ENCODE assay signal across 9 mouse cellular contexts in genomic region chr8:73007489-73007888, GRCm38 (mm10).
DNase-seq lines count a peak whose midpoint lies in the region; ATAC-seq and TF ChIP-seq lines count a peak whose summit lies in the region.
"Had no signal": no experiment of that assay in that cellular context is flagged by ENCODE, and none has a peak within 500 bp of the region (broad histone marks: within the 10 kb centered on the region; RNA-seq: fewer than 3 reads in every experiment).

No protein-coding gene starts in this region.

- H3K9me3 ChIP-seq in neural tube, embryonic 12.5 days, result no peaks in the 10 kb centered on the region
- H3K9me3 ChIP-seq in liver, embryonic 14.5 days (ENCODE audit: control insufficient read depth, low read length), result no peaks in the 10 kb centered on the region
- H3K9me3 ChIP-seq: embryonic facial prominence, embryonic 13.5 days had no signal

- H3K4me2 ChIP-seq in neural tube, embryonic 12.5 days (replicated peaks), result no peak overlapping the region
- no peak overlapping the region for H3K4me2 ChIP-seq in liver, embryonic 14.5 days (ENCODE audit: low read depth)
- H3K4me2 ChIP-seq: embryonic facial prominence, embryonic 13.5 days had no signal

- H3K27ac ChIP-seq in neural tube, embryonic 12.5 days, result no peak overlapping the region
- no peak overlapping the region for H3K27ac ChIP-seq in liver, embryonic 14.5 days
- H3K27ac ChIP-seq: embryonic facial prominence, embryonic 13.5 days had no signal

- H3K36me3 ChIP-seq in neural tube, embryonic 12.5 days, result no peaks in the 10 kb centered on the region
- no peaks in the 10 kb centered on the region for H3K36me3 ChIP-seq in liver, embryonic 14.5 days (replicated peaks; ENCODE audit: control insufficient read depth, insufficient read depth, low read depth)
- H3K36me3 ChIP-seq: embryonic facial prominence, embryonic 13.5 days had no signal

- H3K27me3 ChIP-seq in neural tube, embryonic 12.5 days (replicated peaks), result no peaks in the 10 kb centered on the region
- no peaks in the 10 kb centered on the region for H3K27me3 ChIP-seq in liver, embryonic 14.5 days (ENCODE audit: control insufficient read depth, insufficient read depth, low read length)
- H3K27me3 ChIP-seq: embryonic facial prominence, embryonic 13.5 days had no signal

- no peak overlapping the region for H3K4me3 ChIP-seq in neural tube, embryonic 12.5 days
- no peak overlapping the region for H3K4me3 ChIP-seq in liver, embryonic 14.5 days (ENCODE audit: insufficient read depth in 1 of 2, low read depth in 2 of 2, low read length in 2 of 2)
- no peak overlapping the region for H3K4me3 ChIP-seq in lung, adult 2 months (replicated peaks; ENCODE audit: extremely low read depth, low read depth, low read length)
- H3K4me3 ChIP-seq: embryonic facial prominence, embryonic 13.5 days had no signal

- ATAC-seq in neural tube, embryonic 12.5 days (ENCODE audit: low FRiP score, low read depth), result peak; percentile 30; the same call in 1 of the 2 replicates
- no peak for ATAC-seq in liver, embryonic 14.5 days (ENCODE audit: insufficient read depth)

- H3K9ac ChIP-seq in neural tube, embryonic 12.5 days, result no peak overlapping the region
- H3K9ac ChIP-seq in liver, embryonic 14.5 days (replicated peaks), result no peak overlapping the region
- H3K9ac ChIP-seq: embryonic facial prominence, embryonic 13.5 days had no signal

- DNase-seq in embryo, embryonic 10 days (ENCODE audit: low spot score), result peak; percentile 36
- no peak for DNase-seq in embryo, embryonic 9.5 days (ENCODE audit: extremely low spot score)
- no peak for DNase-seq in neural tube, embryonic 10.5 days (ENCODE audit: extremely low spot score, low spot score)
- peak; percentile 12 for DNase-seq in gastrocnemius, postnatal 14 days
- peak in 1 of 3 experiments; percentile 2 for DNase-seq in liver, embryonic 14.5 days (ENCODE audit: low read depth in 3 of 3, low spot score in 3 of 3)
- no peak for DNase-seq in ovary, postnatal 10 days (ENCODE audit: low spot score)
- no peak for DNase-seq in lung, adult 2 months

- intact Hi-C loops in gastrocnemius, postnatal 14 days (cut with DNase I; ENCODE audit: low total_unique reads), result no loop called here

- no peaks in the 10 kb centered on the region for H3K4me1 ChIP-seq in neural tube, embryonic 12.5 days
- no peaks in the 10 kb centered on the region for H3K4me1 ChIP-seq in liver, embryonic 14.5 days (replicated peaks; ENCODE audit: control insufficient read depth in 2 of 2, insufficient read depth in 2 of 2, low read length in 1 of 2)
- no peaks in the 10 kb centered on the region; the same call in 1 of the 2 replicates for H3K4me1 ChIP-seq in lung, adult 2 months (ENCODE audit: control insufficient read depth, insufficient read depth, low read length)
- H3K4me1 ChIP-seq: embryonic facial prominence, embryonic 13.5 days had no signal

- no peak for TF ChIP-seq POLR2A in lung, adult 2 months (IDR thresholded peaks at IDR 0.05; ENCODE audit: borderline replicate concordance, extremely low read depth, low read depth, low read length)

- 67% methylated on average over 2 of the region's 2 CpGs for WGBS in neural tube, embryonic 12.5 days
- WGBS in liver, embryonic 14.5 days (ENCODE audit: insufficient replicate concordance), result 41% methylated on average over 2 of the region's 2 CpGs
- 47% methylated on average over 2 of the region's 2 CpGs for WGBS in lung, adult 2 months

- TF ChIP-seq CTCF in liver, embryonic 14.5 days (IDR thresholded peaks at IDR 0.05; ENCODE audit: low read depth), result peak; percentile 23; the same call in 1 of the 2 replicates
- no peak for TF ChIP-seq CTCF in lung, adult 2 months (IDR thresholded peaks at IDR 0.05; ENCODE audit: insufficient read depth, low read length)

- TF ChIP-seq EP300 in liver, embryonic 14.5 days (IDR thresholded peaks at IDR 0.05; ENCODE audit: low read depth), result no peak

Comparison
In these comparisons a context has a peak if more than half of its experiments do, and no peak if none do; other contexts are left out.
1. DNase-seq: peak in embryo, embryonic 10 days (single experiment) and gastrocnemius, postnatal 14 days (single experiment); none in embryo, embryonic 9.5 days (single experiment), neural tube, embryonic 10.5 days (single experiment), ovary, postnatal 10 days (single experiment) and lung, adult 2 months (single experiment).